Comparison of ENCODE assay signal across 8 mouse cellular contexts in the genomic region with DNA sequence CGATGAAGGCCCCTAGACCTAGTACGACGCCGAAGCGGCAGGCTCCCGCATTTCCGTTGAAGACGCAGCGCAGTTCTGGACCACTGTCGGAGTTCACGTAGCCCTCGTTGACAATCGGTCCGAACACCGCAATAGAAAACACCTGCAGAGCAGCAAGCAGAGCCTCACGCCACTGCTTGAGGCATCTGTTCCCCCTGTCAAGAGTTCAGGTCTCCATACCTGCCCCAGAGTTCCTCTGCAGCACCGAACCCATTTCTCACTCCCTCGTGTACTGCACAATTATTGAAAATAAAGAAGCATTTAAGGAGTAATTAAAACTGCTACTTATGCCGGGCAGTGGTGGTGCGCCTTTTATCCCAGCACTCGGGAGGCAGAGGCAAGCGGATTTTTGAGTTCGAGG. TPM values are rescaled to one million over a fixed set of nuclear protein-coding genes. Genes with fewer than 3 reads are reported as not detected.
DNase-seq lines count a peak whose midpoint lies in the region; ATAC-seq lines count a peak whose summit lies in the region.

No protein-coding gene starts in this region.

- peaks cover 19% of the 10 kb centered on the region for H3K27me3 ChIP-seq in forebrain, embryonic 14.5 days (replicated peaks; ENCODE audit: control insufficient read depth, insufficient read depth, low read length)
- peaks cover 62% of the 10 kb centered on the region for H3K27me3 ChIP-seq in liver, embryonic 13.5 days

- peak overlapping the region; percentile 35 for H3K9ac ChIP-seq in forebrain, embryonic 14.5 days (ENCODE audit: low read length)
- H3K9ac ChIP-seq in liver, embryonic 13.5 days: peak overlapping the region; percentile 49; the same call in 1 of the 2 replicates

- no peaks in the 10 kb centered on the region for H3K9me3 ChIP-seq in forebrain, embryonic 14.5 days (replicated peaks; ENCODE audit: control insufficient read depth, low read length)
- no peaks in the 10 kb centered on the region for H3K9me3 ChIP-seq in liver, embryonic 13.5 days (replicated peaks)

- H3K27ac ChIP-seq in forebrain, embryonic 14.5 days (ENCODE audit: low read depth, low read length): no peak overlapping the region
- no peak overlapping the region for H3K27ac ChIP-seq in liver, embryonic 13.5 days

- H3K4me3 ChIP-seq in forebrain, embryonic 14.5 days (ENCODE audit: low read depth, low read length): peak overlapping the region; percentile 25
- H3K4me3 ChIP-seq in liver, embryonic 13.5 days (replicated peaks): peak overlapping the region; percentile 57

- intact Hi-C loops in heart, postnatal 36 days (cut with DNase I): no loop called here

- H3K4me2 ChIP-seq in forebrain, embryonic 14.5 days (ENCODE audit: low read length): peak overlapping the region; percentile 48
- H3K4me2 ChIP-seq in liver, embryonic 13.5 days: peak overlapping the region; percentile 77

- peak; percentile 79 for DNase-seq in heart, adult 11 months
- no peak for DNase-seq in heart, postnatal 36 days
- no peak for DNase-seq in forebrain, embryonic 14.5 days (ENCODE audit: low spot score)
- no peak for DNase-seq in liver, embryonic 13.5 days
- no peak for DNase-seq in layer of hippocampus, postnatal 10 days (ENCODE audit: low spot score in 2 of 2)
- no peak for DNase-seq in embryo, embryonic 10.5 days (ENCODE audit: low spot score)

- peaks cover 2% of the 10 kb centered on the region; the same call in 1 of the 2 replicates for H3K36me3 ChIP-seq in forebrain, embryonic 14.5 days (ENCODE audit: control insufficient read depth, insufficient read depth, low read length)
- H3K36me3 ChIP-seq in liver, embryonic 13.5 days: peaks cover 6% of the 10 kb centered on the region; the same call in 1 of the 2 replicates

- peaks cover 3% of the 10 kb centered on the region for H3K4me1 ChIP-seq in forebrain, embryonic 14.5 days (ENCODE audit: control insufficient read depth, insufficient read depth, low read length)
- H3K4me1 ChIP-seq in liver, embryonic 13.5 days (replicated peaks): peaks cover 34% of the 10 kb centered on the region

- 19% methylated on average over 23 of the region's 23 CpGs for WGBS in forebrain, embryonic 14.5 days
- WGBS in liver, embryonic 13.5 days (ENCODE audit: insufficient replicate concordance): 19% methylated on average over 23 of the region's 23 CpGs

- ATAC-seq in CD4-positive, CD25-positive, alpha-beta regulatory T cell, adult 4 months: peak; percentile 32
- ATAC-seq in forebrain, embryonic 14.5 days: no peak
- ATAC-seq in liver, embryonic 13.5 days (ENCODE audit: low read depth): no peak
- no peak for ATAC-seq in cerebellum, adult (ENCODE audit: insufficient number of reproducible peaks, low FRiP score, low TSS enrichment)

RNA-seq across cellular contexts. Expression of a gene that starts 2.2 kb away (rescaled TPM):
- total RNA-seq in heart, postnatal 36 days (2021): under 1 TPM; 0.14 to 0.22 TPM
- polyA plus RNA-seq in CD4-positive, CD25-positive, alpha-beta regulatory T cell, adult 4 months (2017; shearing (Covaris generic)): 1 to 10 TPM; 1.1 TPM
- polyA plus RNA-seq in forebrain, embryonic 14.5 days (2014; fragmentation: Nextera tagmentation; extraction: Ambion mirVana): 105 and 136 TPM in 2 replicates
- 0.10 and 0.31 TPM in 2 replicates for polyA plus RNA-seq in liver, embryonic 13.5 days (2015; fragmentation: Nextera tagmentation; extraction: Ambion mirVana)
- 100 to 1,000 TPM; 211 to 212 TPM for total RNA-seq in layer of hippocampus, postnatal 10 days (2021)

RNA-seq across cellular contexts. Expression of a gene that starts 8.4 kb away (rescaled TPM):
- total RNA-seq in heart, postnatal 36 days (2021): 10 to 100 TPM; 19.3 to 22.8 TPM
- 10 to 100 TPM; 13.5 to 21.7 TPM for polyA plus RNA-seq in CD4-positive, CD25-positive, alpha-beta regulatory T cell, adult 4 months (2017; shearing (Covaris generic))
- polyA plus RNA-seq in forebrain, embryonic 14.5 days (2014; fragmentation: Nextera tagmentation; extraction: Ambion mirVana): 36.5 and 37.7 TPM in 2 replicates
- 41.3 and 47.7 TPM in 2 replicates for polyA plus RNA-seq in liver, embryonic 13.5 days (2015; fragmentation: Nextera tagmentation; extraction: Ambion mirVana)
- total RNA-seq in layer of hippocampus, postnatal 10 days (2021): 10 to 100 TPM; 19.3 to 22.4 TPM

RNA-seq across cellular contexts. Expression of a gene that starts 8.4 kb away (rescaled TPM):
- total RNA-seq in heart, postnatal 36 days (2021): 1 to 10 TPM in 1 of 2 experiments, under 1 TPM in 1; 0.33 to 1.3 TPM
- 1 to 10 TPM; 1.2 to 1.4 TPM for polyA plus RNA-seq in CD4-positive, CD25-positive, alpha-beta regulatory T cell, adult 4 months (2017; shearing (Covaris generic))
- 2.2 and 2.4 TPM in 2 replicates for polyA plus RNA-seq in forebrain, embryonic 14.5 days (2014; fragmentation: Nextera tagmentation; extraction: Ambion mirVana)
- polyA plus RNA-seq in liver, embryonic 13.5 days (2015; fragmentation: Nextera tagmentation; extraction: Ambion mirVana): 0.14 and 0.34 TPM in 2 replicates
- total RNA-seq in layer of hippocampus, postnatal 10 days (2021): 1 to 10 TPM; 4.8 to 5.0 TPM

RNA-seq across cellular contexts. Expression of a gene that starts 18.1 kb away (rescaled TPM):
- total RNA-seq in heart, postnatal 36 days (2021): 10 to 100 TPM; 17.3 to 19.0 TPM
- polyA plus RNA-seq in CD4-positive, CD25-positive, alpha-beta regulatory T cell, adult 4 months (2017; shearing (Covaris generic)): 1 to 10 TPM; 3.7 to 5.4 TPM
- polyA plus RNA-seq in forebrain, embryonic 14.5 days (2014; fragmentation: Nextera tagmentation; extraction: Ambion mirVana): 14.9 and 19.7 TPM in 2 replicates
- 9.5 and 13.1 TPM in 2 replicates for polyA plus RNA-seq in liver, embryonic 13.5 days (2015; fragmentation: Nextera tagmentation; extraction: Ambion mirVana)
- total RNA-seq in layer of hippocampus, postnatal 10 days (2021): 10 to 100 TPM; 40.1 to 43.6 TPM

RNA-seq across cellular contexts. Expression of a gene that starts 19.9 kb away (rescaled TPM):
- 10 to 100 TPM; 16.3 to 17.7 TPM for total RNA-seq in heart, postnatal 36 days (2021)
- 10 to 100 TPM; 38.1 to 71.3 TPM for polyA plus RNA-seq in CD4-positive, CD25-positive, alpha-beta regulatory T cell, adult 4 months (2017; shearing (Covaris generic))
- 85.3 and 86.1 TPM in 2 replicates for polyA plus RNA-seq in forebrain, embryonic 14.5 days (2014; fragmentation: Nextera tagmentation; extraction: Ambion mirVana)
- 53.0 and 53.2 TPM in 2 replicates for polyA plus RNA-seq in liver, embryonic 13.5 days (2015; fragmentation: Nextera tagmentation; extraction: Ambion mirVana)
- 10 to 100 TPM; 28.5 to 34.3 TPM for total RNA-seq in layer of hippocampus, postnatal 10 days (2021)

Comparison
In these comparisons a context has a peak if more than half of its experiments do, and no peak if none do; other contexts are left out.
1. RNA of a gene that starts 2.2 kb away (polyA plus RNA-seq): 105 to 136 TPM in forebrain, embryonic 14.5 days; 1.1 TPM in CD4-positive, CD25-positive, alpha-beta regulatory T cell, adult 4 months and 0.10 to 0.31 TPM in liver, embryonic 13.5 days; every median in the first group is over 10 times any median in the second.